Mouse (Mus musculus) kidney, embryonic 14.5 days (tissue): ENCODE data around the gene Dcp1b. TPM values are rescaled to one million over a fixed set of nuclear protein-coding genes. Genes with fewer than 3 reads are reported as not detected.

Experiments used
- ATAC-seq: fragments of 200-750 bp; cut with Nextera tagmentation; 2 replicates; pipeline ENCODE4 v1.8.0; 2017; ENCODE audit warnings: moderate number of reproducible peaks, mild to moderate bottlenecking, moderate TSS enrichment, moderate library complexity; ENCODE audit not compliant: low FRiP score, low TSS enrichment
- H3K27ac ChIP-seq: fragments of 300-500 bp; sonication (generic); 2 replicates; pipeline ENCODE4 v1.5.1; 2014; ENCODE audit warnings: low read depth, mild to moderate bottlenecking, low read length, moderate library complexity, mixed read lengths
- H3K27me3 ChIP-seq: fragments of 300-500 bp; sonication (generic); 2 replicates; pipeline ENCODE4 v1.6.1; 2014; ENCODE audit warnings: mild to moderate bottlenecking, low read length; ENCODE audit not compliant: control insufficient read depth, insufficient read depth
- H3K36me3 ChIP-seq: fragments of 300-500 bp; sonication (generic); 2 replicates; pipeline ENCODE4 v1.6.1; 2014; ENCODE audit warnings: low read length, mixed read lengths; ENCODE audit not compliant: control insufficient read depth, insufficient read depth
- H3K4me1 ChIP-seq: fragments of 300-500 bp; sonication (generic); 2 replicates; pipeline ENCODE4 v1.6.1; 2014; ENCODE audit warnings: low read length, mixed read lengths; ENCODE audit not compliant: control insufficient read depth, insufficient read depth
- H3K4me2 ChIP-seq: fragments of 300-500 bp; sonication (generic); replicated peaks from 2 replicates; pipeline ENCODE4 v1.6.1; 2014; ENCODE audit warnings: low read depth, mild to moderate bottlenecking, low read length
- H3K4me3 ChIP-seq: fragments of 300-500 bp; sonication (generic); 2 replicates; pipeline ENCODE4 v1.5.1; 2014; ENCODE audit warnings: mild to moderate bottlenecking, low read length
- H3K9ac ChIP-seq: fragments of 300-500 bp; sonication (generic); 2 replicates; pipeline ENCODE4 v1.6.1; 2014; ENCODE audit warnings: low read depth, mild to moderate bottlenecking, low read length, moderate library complexity
- H3K9me3 ChIP-seq: fragments of 300-500 bp; sonication (generic); 2 replicates; pipeline ENCODE4 v1.6.1; 2016; ENCODE audit warnings: low read length; ENCODE audit not compliant: control insufficient read depth
- WGBS: fragments of 180-500 bp; shearing (Covaris S2); extraction: QIAGEN DNeasy Blood & Tissue Kit; methylation state at CpG from one replicate; pipeline ENCODE4 v1.1.7; 2014; 5-methylcytosine and 5-hydroxymethylcytosine counted together
- polyA plus RNA-seq: library from polyadenylated mRNA; unstranded; fragments of >200 nt; fragmentation: Nextera tagmentation; extraction: Ambion mirVana; gene quantifications from 2 replicates; pipeline ENCODE4 v1.2.1, GENCODE M21; 2014

The Dcp1b gene
- polyA plus RNA-seq, 1 experiment from 2014 or later: 9.3 TPM

DNA sequence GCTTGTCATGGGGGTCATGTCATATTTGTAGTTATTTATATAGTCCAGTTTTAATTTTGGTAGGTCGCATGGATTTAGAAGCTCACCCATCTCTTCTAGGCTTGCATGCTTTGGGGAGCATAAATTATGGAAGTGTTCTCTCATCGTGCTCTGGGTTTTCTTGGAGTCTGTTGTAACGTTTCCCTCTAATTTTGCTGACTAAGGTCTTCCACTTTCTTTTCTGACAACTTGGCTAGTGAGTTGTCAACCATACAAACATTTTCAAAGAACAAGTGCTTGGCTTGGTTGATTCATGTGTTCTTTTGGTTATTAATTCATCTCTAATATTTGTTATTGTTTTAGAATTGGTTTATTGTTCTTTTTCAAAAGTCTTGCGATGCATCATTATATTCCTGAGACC is 76.7 kb downstream of the Dcp1b start:
- Histone ChIP-seq H3K9me3 (no peaks in the 10 kb centered on the region), H3K36me3 (no peaks in the 10 kb centered on the region), H3K9ac (no peak overlapping the region), H3K27ac (no peak overlapping the region), H3K4me1 (no peaks in the 10 kb centered on the region), H3K4me2 (no peak overlapping the region), H3K27me3 (no peaks in the 10 kb centered on the region), H3K4me3 (no peak overlapping the region)
- no peak for ATAC-seq
- WGBS: 78% methylated on average over 4 of the region's 4 CpGs

Other genes starting within 250 kb of the Dcp1b start
- gene Cacna1c, start 21.2 kb downstream of the Dcp1b start, polyA plus RNA-seq: 1.7 and 3.3 TPM in 2 replicates
- gene Cacna2d4, start 61.3 kb downstream of the Dcp1b start, polyA plus RNA-seq: 0.03 TPM in 1 of 2 replicates, not detected in the other
- 0.13 TPM in 1 of 2 replicates, not detected in the other for gene Lrtm2, start 155.5 kb downstream of the Dcp1b start, polyA plus RNA-seq
- gene Adipor2, start 242.5 kb downstream of the Dcp1b start, polyA plus RNA-seq: 22.6 and 33.4 TPM in 2 replicates